Mouse (Mus musculus) MEL (cell line): ENCODE measurements around the gene Fermt1. TPM values are rescaled to one million over a fixed set of nuclear protein-coding genes. Genes with fewer than 3 reads are reported as not detected.

Source experiments
- DNase-seq: peaks from one replicate; pipeline ENCODE4 v3.0.0; 2011; ENCODE audit warnings: low read depth, low spot score
- H3K27ac ChIP-seq: 2 replicates; pipeline ENCODE4 v1.5.1; 2012; ENCODE audit warnings: low read depth, mild to moderate bottlenecking, control low read depth, low read length, moderate library complexity; ENCODE audit not compliant: control insufficient read depth
- H3K27me3 ChIP-seq, 2 experiments: fragments of 150-350 bp in 1 of 2; sonication (generic) in 1 of 2; 2 replicates each; pipeline ENCODE4 v1.6.1; 2012; ENCODE audit warnings: low read length in 2 of 2, mild to moderate bottlenecking in 2 of 2, improper control_type of control experiment in 1 of 2, moderate library complexity in 1 of 2; ENCODE audit not compliant: insufficient read depth in 2 of 2, control insufficient read depth in 1 of 2
- H3K36me3 ChIP-seq, 2 experiments: 2 replicates each; pipeline ENCODE4 v1.6.1; 2012 to 2014; ENCODE audit warnings: low read length in 2 of 2, improper control_type of control experiment in 1 of 2, inconsistent platforms in 1 of 2, mild to moderate bottlenecking in 1 of 2; ENCODE audit not compliant: insufficient read depth in 2 of 2, control insufficient read depth in 1 of 2
- H3K4me1 ChIP-seq, 2 experiments: fragments of 150-350 bp in 1 of 2; sonication (generic) in 1 of 2; 2 replicates each; pipeline ENCODE4 v1.6.1; 2012; ENCODE audit warnings: low read length in 2 of 2, improper control_type of control experiment in 1 of 2, mild to moderate bottlenecking in 1 of 2; ENCODE audit not compliant: insufficient read depth in 2 of 2, control insufficient read depth in 1 of 2
- H3K4me3 ChIP-seq, 2 experiments: fragments of 150-350 bp in 1 of 2; sonication (generic) in 1 of 2; 2 replicates each; pipeline ENCODE4 v1.5.1; 2012; ENCODE audit warnings: low read depth in 2 of 2, low read length in 2 of 2, mild to moderate bottlenecking in 2 of 2, moderate library complexity in 2 of 2, control low read depth in 1 of 2, improper control_type of control experiment in 1 of 2; ENCODE audit not compliant: control insufficient read depth in 1 of 2, insufficient read depth in 1 of 2
- H3K79me2 ChIP-seq: 2 replicates; pipeline ENCODE4 v1.6.1; 2012; ENCODE audit warnings: mild to moderate bottlenecking, low read length, moderate library complexity; ENCODE audit not compliant: control insufficient read depth, poor library complexity, insufficient read depth
- H3K9ac ChIP-seq: 2 replicates; pipeline ENCODE4 v1.6.1; 2012; ENCODE audit warnings: low read depth, mild to moderate bottlenecking, control low read depth, low read length, moderate library complexity; ENCODE audit not compliant: control insufficient read depth, poor library complexity, severe bottlenecking
- H3K9me3 ChIP-seq: fragments of 150-350 bp; sonication (generic); replicated peaks from 2 replicates; pipeline ENCODE4 v1.6.1; 2012; ENCODE audit warnings: mild to moderate bottlenecking, low read length, improper control_type of control experiment, moderate library complexity; ENCODE audit not compliant: insufficient read depth
- BHLHE40 ChIP-seq: IDR thresholded peaks from 2 replicates; pipeline ENCODE4 v1.6.1; 2012; ENCODE audit warnings: low read depth, mild to moderate bottlenecking, inconsistent platforms, low read length, improper control_type of control experiment, borderline replicate concordance
- CHD2 ChIP-seq: IDR thresholded peaks from 2 replicates; pipeline ENCODE4 v1.6.1; 2011; ENCODE audit warnings: low read length, improper control_type of control experiment
- CTCF ChIP-seq, 3 experiments: IDR thresholded peaks in 2 of 3; conservative IDR thresholded peaks in 1 of 3; 2 replicates each; pipeline ENCODE4 v1.5.1; 2011 to 2012; ENCODE audit warnings: low read length in 3 of 3, low read depth in 2 of 3, mild to moderate bottlenecking in 2 of 3, improper control_type of control experiment in 1 of 3, inconsistent platforms in 1 of 3, mixed read lengths in 1 of 3, moderate library complexity in 1 of 3; ENCODE audit not compliant: control insufficient read depth in 1 of 3, insufficient read depth in 1 of 3, poor library complexity in 1 of 3, severe bottlenecking in 1 of 3
- E2F4 ChIP-seq: IDR thresholded peaks from 2 replicates; pipeline ENCODE4 v1.6.1; 2011; ENCODE audit warnings: low read depth, low read length, improper control_type of control experiment, borderline replicate concordance
- ELF1 ChIP-seq: IDR thresholded peaks from 2 replicates; pipeline ENCODE4 v1.6.1; 2014; ENCODE audit warnings: low read depth, mild to moderate bottlenecking, inconsistent platforms, low read length, improper control_type of control experiment, moderate library complexity
- EP300 ChIP-seq, 2 experiments: IDR thresholded peaks; 2 replicates each; pipeline ENCODE4 v1.6.1; 2011; ENCODE audit warnings: improper control_type of control experiment in 2 of 2, low read length in 2 of 2, low read depth in 1 of 2, mild to moderate bottlenecking in 1 of 2
- GABPA ChIP-seq: IDR thresholded peaks from 2 replicates; pipeline ENCODE4 v1.6.1; 2012; ENCODE audit warnings: low read depth, mild to moderate bottlenecking, inconsistent platforms, low read length, improper control_type of control experiment, moderate library complexity
- KAT2A ChIP-seq: conservative IDR thresholded peaks from 2 replicates; pipeline ENCODE4 v1.6.1; 2012; ENCODE audit warnings: low read depth, low read length, improper control_type of control experiment, inconsistent platforms
- MAX ChIP-seq: IDR thresholded peaks from 2 replicates; pipeline ENCODE4 v1.6.1; 2011; ENCODE audit warnings: low read length, improper control_type of control experiment
- MEF2A ChIP-seq: IDR thresholded peaks from 2 replicates; pipeline ENCODE4 v1.6.1; 2014; ENCODE audit warnings: low read depth, mild to moderate bottlenecking, inconsistent platforms, low read length, improper control_type of control experiment; ENCODE audit not compliant: poor library complexity, insufficient replicate concordance, severe bottlenecking; ENCODE audit errors: extremely low read depth
- MYC ChIP-seq: IDR thresholded peaks from 2 replicates; pipeline ENCODE4 v1.6.1; 2011; ENCODE audit warnings: low read depth, mild to moderate bottlenecking, low read length, improper control_type of control experiment, moderate library complexity
- NELFE ChIP-seq: IDR thresholded peaks from 2 replicates; pipeline ENCODE4 v1.6.1; 2011; ENCODE audit warnings: low read depth, low read length, improper control_type of control experiment
- NRF1 ChIP-seq: IDR thresholded peaks from 2 replicates; pipeline ENCODE4 v1.6.1; 2014; ENCODE audit warnings: low read depth, mild to moderate bottlenecking, inconsistent platforms, low read length, improper control_type of control experiment, moderate library complexity; ENCODE audit not compliant: poor library complexity, insufficient read depth, severe bottlenecking
- POLR2A ChIP-seq, 2 experiments: IDR thresholded peaks; 2 replicates each; pipeline ENCODE4 v1.6.1; 2011 to 2012; ENCODE audit warnings: low read length in 2 of 2, mild to moderate bottlenecking in 2 of 2, control low read depth in 1 of 2, improper control_type of control experiment in 1 of 2, low read depth in 1 of 2, moderate library complexity in 1 of 2; ENCODE audit not compliant: control insufficient read depth in 1 of 2, insufficient read depth in 1 of 2, poor library complexity in 1 of 2
- RAD21 ChIP-seq: IDR thresholded peaks from 2 replicates; pipeline ENCODE4 v1.6.1; 2011; ENCODE audit warnings: mild to moderate bottlenecking, low read depth, low read length, improper control_type of control experiment
- RCOR1 ChIP-seq: IDR thresholded peaks from 2 replicates; pipeline ENCODE4 v1.6.1; 2012; ENCODE audit warnings: low read depth, mild to moderate bottlenecking, inconsistent platforms, low read length, improper control_type of control experiment
- SIN3A ChIP-seq: IDR thresholded peaks from 2 replicates; pipeline ENCODE4 v1.6.1; 2012; ENCODE audit warnings: low read length, improper control_type of control experiment, inconsistent platforms
- SMC3 ChIP-seq: IDR thresholded peaks from 2 replicates; pipeline ENCODE4 v1.6.1; 2011; ENCODE audit warnings: low read depth, low read length, improper control_type of control experiment
- TAL1 ChIP-seq: IDR thresholded peaks from 2 replicates; pipeline ENCODE4 v1.6.1; 2012; ENCODE audit warnings: mild to moderate bottlenecking, inconsistent platforms, low read length, moderate library complexity, mixed read lengths
- TCF12 ChIP-seq: IDR thresholded peaks from 2 replicates; pipeline ENCODE4 v1.6.1; 2014; ENCODE audit warnings: low read depth, mild to moderate bottlenecking, inconsistent platforms, low read length, improper control_type of control experiment, moderate library complexity
- UBTF ChIP-seq: IDR thresholded peaks from 2 replicates; pipeline ENCODE4 v1.6.1; 2012; ENCODE audit warnings: low read depth, mild to moderate bottlenecking, inconsistent platforms, low read length, improper control_type of control experiment, moderate library complexity, borderline replicate concordance; ENCODE audit not compliant: insufficient read depth
- USF1 ChIP-seq: IDR thresholded peaks from 2 replicates; pipeline ENCODE4 v1.6.1; 2014; ENCODE audit warnings: low read depth, mild to moderate bottlenecking, inconsistent platforms, low read length, improper control_type of control experiment, moderate library complexity
- USF2 ChIP-seq, 2 experiments: IDR thresholded peaks; 2 replicates each; pipeline ENCODE4 v1.6.1; 2011 to 2012; ENCODE audit warnings: improper control_type of control experiment in 2 of 2, low read length in 2 of 2, borderline replicate concordance in 1 of 2, inconsistent platforms in 1 of 2, low read depth in 1 of 2, mild to moderate bottlenecking in 1 of 2; ENCODE audit not compliant: insufficient read depth in 1 of 2
- ZKSCAN1 ChIP-seq: IDR thresholded peaks from 2 replicates; pipeline ENCODE4 v1.6.1; 2012; ENCODE audit warnings: low read depth, mild to moderate bottlenecking, inconsistent platforms, low read length, improper control_type of control experiment, moderate library complexity
- ZMIZ1 ChIP-seq: IDR thresholded peaks from 2 replicates; pipeline ENCODE4 v1.6.1; 2012; ENCODE audit warnings: low read depth, mild to moderate bottlenecking, inconsistent platforms, low read length, improper control_type of control experiment, moderate library complexity
- polyA plus RNA-seq, 2 experiments: library from polyadenylated mRNA; stranded (reverse) in 1 of 2; unstranded in 1 of 2; fragments of >175 nt in 1 of 2; fragments of >200 nt in 1 of 2; gene quantifications; 2 replicates each; pipeline versions ENCODE4 v1.2.1 to v1.2.4; 2012; ENCODE audit warnings: low replicate concordance in 2 of 2, low read depth in 1 of 2; ENCODE audit not compliant: insufficient read length in 2 of 2, insufficient read depth in 1 of 2, missing spikeins in 1 of 2
- total RNA-seq: library from RNA; depleted of rRNA; stranded (reverse); fragments of 300-350 nt; gene quantifications from 2 replicates; pipeline ENCODE4 v1.2.3, GENCODE M21; 2012

The Fermt1 gene
- total and polyA plus RNA-seq, 3 experiments, result not detected

GRCm38 (mm10) chr2:132900596-132900995 lies 45.1 kb downstream of the Fermt1 start:
- TF ChIP-seq CTCF (IDR thresholded peaks at IDR 0.05 in 2 of 3, conservative IDR thresholded peaks at IDR 0.05 in 1 of 3; ENCODE audit: control insufficient read depth in 1 of 3, insufficient read depth in 1 of 3, low read depth in 2 of 3, low read length in 3 of 3, poor library complexity in 1 of 3, severe bottlenecking in 1 of 3), result no peak
- TF ChIP-seq EP300 (IDR thresholded peaks at IDR 0.05; ENCODE audit: low read depth in 1 of 2, low read length in 2 of 2), result no peak
- TF ChIP-seq TAL1, result no peak
- no peak for TF ChIP-seq RCOR1
- no peak for TF ChIP-seq BHLHE40
- TF ChIP-seq CHD2, result no peak
- TF ChIP-seq SMC3, result no peak
- no peak for TF ChIP-seq GABPA
- TF ChIP-seq SIN3A, result no peak
- no peak for TF ChIP-seq RAD21
- TF ChIP-seq KAT2A, result no peak
- TF ChIP-seq ZMIZ1, result no peak
- TF ChIP-seq USF1, result no peak
- TF ChIP-seq NRF1, result no peak
- no peak for TF ChIP-seq TCF12
- no peak for TF ChIP-seq MYC
- TF ChIP-seq ZKSCAN1, result no peak
- Histone ChIP-seq H3K4me3 (no peak overlapping the region), H3K9ac (no peak overlapping the region), H3K36me3 (no peaks in the 10 kb centered on the region), H3K27me3 (no peaks in the 10 kb centered on the region), H3K27ac (no peak overlapping the region), H3K79me2 (no peaks in the 10 kb centered on the region), H3K4me1 (no peaks in the 10 kb centered on the region), H3K9me3 (no peaks in the 10 kb centered on the region)
- no peak for DNase-seq

- no peak overlapping the region for H3K4me3 ChIP-seq
- DNase-seq, result no peak
- H3K9me3 ChIP-seq, result no peaks in the 10 kb centered on the region
- no peaks in the 10 kb centered on the region for H3K4me1 ChIP-seq
- H3K36me3 ChIP-seq, result no peaks in the 10 kb centered on the region
- H3K79me2 ChIP-seq, result no peaks in the 10 kb centered on the region
- no peak for TF ChIP-seq UBTF
- TF ChIP-seq MAX, result no peak
- no peak for TF ChIP-seq NELFE
- TF ChIP-seq CTCF (IDR thresholded peaks at IDR 0.05 in 2 of 3, conservative IDR thresholded peaks at IDR 0.05 in 1 of 3; ENCODE audit: control insufficient read depth in 1 of 3, insufficient read depth in 1 of 3, low read depth in 2 of 3, low read length in 3 of 3, poor library complexity in 1 of 3, severe bottlenecking in 1 of 3), result no peak
- no peak for TF ChIP-seq E2F4
- TF ChIP-seq POLR2A (IDR thresholded peaks at IDR 0.05; ENCODE audit: control insufficient read depth in 1 of 2, insufficient read depth in 1 of 2, low read depth in 1 of 2, low read length in 2 of 2, poor library complexity in 1 of 2), result no peak
- no peak for TF ChIP-seq ELF1
- TF ChIP-seq MEF2A, result no peak
- TF ChIP-seq SIN3A, result no peak
- TF ChIP-seq USF2 (IDR thresholded peaks at IDR 0.05; ENCODE audit: borderline replicate concordance in 1 of 2, insufficient read depth in 1 of 2, low read depth in 1 of 2, low read length in 2 of 2), result no peak
- H3K27me3 ChIP-seq, result peaks cover 0 to 1% of the 10 kb centered on the region in 2 experiments; a peak in 1 of 4 replicates
- no peak overlapping the region for H3K27ac ChIP-seq
- no peak overlapping the region for H3K9ac ChIP-seq
Observed at GRCm38 (mm10) chr2:132898211-132898610, 47.5 kb downstream of the Fermt1 start.
